Mouse (Mus musculus): ENCODE measurements around the gene Asz1. TPM values are rescaled to one million over a fixed set of nuclear protein-coding genes. Genes with fewer than 3 reads are reported as not detected.

Asz1 gene
- total and polyA plus RNA-seq, 3 experiments: not detected

GRCm38 (mm10) chr6:18024133-18024794 is 84.6 kb downstream of the Asz1 start:
- no peak for DNase-seq (ENCODE audit: low read depth, low spot score)
- Histone ChIP-seq H3K4me3 (ENCODE audit: control insufficient read depth in 1 of 2, insufficient read depth in 1 of 2, low read depth in 2 of 2, low read length in 2 of 2) (no peak overlapping the region), H3K27me3 (ENCODE audit: control insufficient read depth in 1 of 2, insufficient read depth in 2 of 2, low read length in 2 of 2) (peaks cover 0 to 2% of the 10 kb centered on the region in 2 experiments; a peak in 2 of 4 replicates), H3K9ac (ENCODE audit: control insufficient read depth, low read depth, low read length, poor library complexity, severe bottlenecking) (no peak overlapping the region), H3K9me3 (replicated peaks; ENCODE audit: insufficient read depth, low read length) (no peaks in the 10 kb centered on the region), H3K79me2 (ENCODE audit: control insufficient read depth, insufficient read depth, low read length, poor library complexity) (no peaks in the 10 kb centered on the region), H3K36me3 (ENCODE audit: control insufficient read depth in 1 of 2, insufficient read depth in 2 of 2, low read length in 2 of 2) (no peaks in the 10 kb centered on the region), H3K27ac (ENCODE audit: control insufficient read depth, low read depth, low read length) (no peak overlapping the region), H3K4me1 (ENCODE audit: control insufficient read depth in 1 of 2, insufficient read depth in 2 of 2, low read length in 2 of 2) (no peaks in the 10 kb centered on the region)
- no peak for TF ChIP-seq TCF12 (IDR thresholded peaks at IDR 0.05; ENCODE audit: low read depth, low read length)
- TF ChIP-seq TBP (IDR thresholded peaks at IDR 0.05; ENCODE audit: low read depth, low read length): no peak
- TF ChIP-seq CHD1 (IDR thresholded peaks at IDR 0.05; ENCODE audit: low read depth, low read length): no peak
- TF ChIP-seq USF2 (IDR thresholded peaks at IDR 0.05; ENCODE audit: borderline replicate concordance in 1 of 2, insufficient read depth in 1 of 2, low read depth in 1 of 2, low read length in 2 of 2): no peak
- no peak for TF ChIP-seq ZMIZ1 (IDR thresholded peaks at IDR 0.05; ENCODE audit: low read depth, low read length)
- TF ChIP-seq RCOR1 (IDR thresholded peaks at IDR 0.05; ENCODE audit: low read depth, low read length): no peak
- no peak for TF ChIP-seq MXI1 (IDR thresholded peaks at IDR 0.05; ENCODE audit: low read depth, low read length)
- no peak for TF ChIP-seq ELF1 (IDR thresholded peaks at IDR 0.05; ENCODE audit: low read depth, low read length)
- no peak for TF ChIP-seq POLR2AphosphoS2 (IDR thresholded peaks at IDR 0.05; ENCODE audit: low read length)

GRCm38 (mm10) chr6:18013346-18013745 is 95.5 kb downstream of the Asz1 start:
- DNase-seq (ENCODE audit: low read depth, low spot score): no peak
- Histone ChIP-seq H3K4me3 (ENCODE audit: control insufficient read depth in 1 of 2, insufficient read depth in 1 of 2, low read depth in 2 of 2, low read length in 2 of 2) (no peak overlapping the region), H3K79me2 (ENCODE audit: control insufficient read depth, insufficient read depth, low read length, poor library complexity) (no peaks in the 10 kb centered on the region), H3K36me3 (ENCODE audit: control insufficient read depth in 1 of 2, insufficient read depth in 2 of 2, low read length in 2 of 2) (no peaks in the 10 kb centered on the region), H3K4me1 (ENCODE audit: control insufficient read depth in 1 of 2, insufficient read depth in 2 of 2, low read length in 2 of 2) (no peaks in the 10 kb centered on the region), H3K27me3 (ENCODE audit: control insufficient read depth in 1 of 2, insufficient read depth in 2 of 2, low read length in 2 of 2) (no peaks in the 10 kb centered on the region), H3K9ac (ENCODE audit: control insufficient read depth, low read depth, low read length, poor library complexity, severe bottlenecking) (no peak overlapping the region), H3K9me3 (replicated peaks; ENCODE audit: insufficient read depth, low read length) (no peaks in the 10 kb centered on the region), H3K27ac (ENCODE audit: control insufficient read depth, low read depth, low read length) (no peak overlapping the region)
- TF ChIP-seq MYB (IDR thresholded peaks at IDR 0.05; ENCODE audit: low read depth, low read length): no peak
- no peak for TF ChIP-seq BHLHE40 (IDR thresholded peaks at IDR 0.05; ENCODE audit: borderline replicate concordance, low read depth, low read length)
- TF ChIP-seq ELF1 (IDR thresholded peaks at IDR 0.05; ENCODE audit: low read depth, low read length): no peak
- TF ChIP-seq MAX (IDR thresholded peaks at IDR 0.05; ENCODE audit: low read length): no peak
- no peak for TF ChIP-seq ETS1 (IDR thresholded peaks at IDR 0.05; ENCODE audit: low read depth, low read length)
- no peak for TF ChIP-seq MAZ (IDR thresholded peaks at IDR 0.05; ENCODE audit: low read depth, low read length)
- no peak for TF ChIP-seq CTCF (IDR thresholded peaks at IDR 0.05 in 2 of 3, conservative IDR thresholded peaks at IDR 0.05 in 1 of 3; ENCODE audit: control insufficient read depth in 1 of 3, insufficient read depth in 1 of 3, low read depth in 2 of 3, low read length in 3 of 3, poor library complexity in 1 of 3, severe bottlenecking in 1 of 3)
- no peak for TF ChIP-seq MYC (IDR thresholded peaks at IDR 0.05; ENCODE audit: low read depth, low read length)
- TF ChIP-seq HCFC1 (IDR thresholded peaks at IDR 0.05; ENCODE audit: low read depth, low read length): no peak
- TF ChIP-seq CHD2 (IDR thresholded peaks at IDR 0.05; ENCODE audit: low read length): no peak

Measured in MEL (cell line).